Comparison of ENCODE assay signal across 8 mouse cellular contexts in genomic region chr16:31493991-31494390, GRCm38 (mm10).
DNase-seq lines count a peak whose midpoint lies in the region; ATAC-seq and TF ChIP-seq lines count a peak whose summit lies in the region.

No protein-coding gene starts in this region.

- H3K9ac ChIP-seq in embryonic facial prominence, embryonic 12.5 days = no peak overlapping the region

- no peak overlapping the region for H3K4me2 ChIP-seq in embryonic facial prominence, embryonic 12.5 days (replicated peaks)

- no peaks in the 10 kb centered on the region for H3K9me3 ChIP-seq in embryonic facial prominence, embryonic 12.5 days

- no peaks in the 10 kb centered on the region for H3K36me3 ChIP-seq in embryonic facial prominence, embryonic 12.5 days
- H3K36me3 ChIP-seq in kidney, adult 2 months (ENCODE audit: control insufficient read depth, insufficient read depth, low read length) = no peaks in the 10 kb centered on the region

- H3K27me3 ChIP-seq in embryonic facial prominence, embryonic 12.5 days = no peaks in the 10 kb centered on the region
- H3K27me3 ChIP-seq in kidney, adult 2 months (replicated peaks; ENCODE audit: control insufficient read depth, insufficient read depth, low read length) = no peaks in the 10 kb centered on the region

- DNase-seq in frontal cortex, adult 2 months (ENCODE audit: extremely low spot score in 1 of 2, low spot score in 1 of 2) = no peak
- DNase-seq in adipocyte (ENCODE audit: low spot score) = peak; percentile 34
- DNase-seq in kidney, adult 2 months = peak; percentile 48
- DNase-seq in skeletal muscle tissue, adult 2 months (ENCODE audit: low read depth, low spot score) = peak; percentile 63
- DNase-seq in spleen, adult 18-20 months = no peak

- no peak for TF ChIP-seq POLR2A in kidney, adult 2 months (IDR thresholded peaks at IDR 0.05; ENCODE audit: low read depth, low read length)

- H3K4me1 ChIP-seq in embryonic facial prominence, embryonic 12.5 days = peaks cover 39% of the 10 kb centered on the region
- 0 out of 2 replicates have a peak, but pooled peaks cover 2% of the 10 kb centered on the region for H3K4me1 ChIP-seq in kidney, adult 2 months (ENCODE audit: control insufficient read depth, insufficient read depth, low read length)

- ATAC-seq in frontal cortex, adult (ENCODE audit: low TSS enrichment) = peak; percentile 38
- ATAC-seq in embryonic facial prominence, embryonic 12.5 days (ENCODE audit: insufficient number of reproducible peaks, insufficient read depth, low FRiP score, low TSS enrichment) = no peak
- ATAC-seq in erythroid progenitor cell, adult 5-6 weeks (replicated peaks; ENCODE audit: low FRiP score, poor library complexity, severe bottlenecking) = no peak

- H3K4me3 ChIP-seq in embryonic facial prominence, embryonic 12.5 days = no peak overlapping the region
- H3K4me3 ChIP-seq in kidney, adult 2 months (ENCODE audit: insufficient read depth, low read depth, low read length) = no peak overlapping the region

- 0 out of 2 replicates have a peak overlapping the region, but pooled peaks have one; percentile 23 for H3K27ac ChIP-seq in embryonic facial prominence, embryonic 12.5 days
- no peak overlapping the region for H3K27ac ChIP-seq in kidney, adult 2 months (ENCODE audit: insufficient read depth, low read depth, low read length)

- WGBS in embryonic facial prominence, embryonic 12.5 days = 63% methylated on average over 6 of the region's 6 CpGs
- 49% methylated on average over 6 of the region's 6 CpGs for WGBS in kidney, adult 2 months

- TF ChIP-seq CTCF in kidney, adult 2 months (conservative IDR thresholded peaks at IDR 0.05; ENCODE audit: insufficient read depth, insufficient read length, low read depth, low read length) = no peak

Comparison
In these comparisons a context has a peak if more than half of its experiments do, and no peak if none do; other contexts are left out.
1. DNase-seq: peak in adipocyte (single experiment), kidney, adult 2 months (single experiment) and skeletal muscle tissue, adult 2 months (single experiment); none in frontal cortex, adult 2 months (0 of 2) and spleen, adult 18-20 months (0 of 2).